Mouse (Mus musculus): ENCODE data around the gene Cldn5. TPM values are rescaled to one million over a fixed set of nuclear protein-coding genes. Genes with fewer than 3 reads are reported as not detected.

Cldn5 gene
- polyA plus RNA-seq, 1 experiment from 2014 or later = 400 TPM

- ATAC-seq (no peak), DNase-seq (ENCODE audit: low spot score) (no peak)
- H3K9me3 ChIP-seq (ENCODE audit: low read length) = no peaks in the 10 kb centered on the region
- no peak overlapping the region for H3K4me2 ChIP-seq (replicated peaks; ENCODE audit: low read depth, low read length)
- TF ChIP-seq EP300 (IDR thresholded peaks at IDR 0.05) (no peak), CTCF (IDR thresholded peaks at IDR 0.05) (no peak)
- H3K27me3 ChIP-seq (replicated peaks; ENCODE audit: insufficient read depth, low read length) = no peaks in the 10 kb centered on the region
- H3K4me1 ChIP-seq (ENCODE audit: insufficient read depth, low read depth, low read length) = no peaks in the 10 kb centered on the region
- no peak overlapping the region for H3K27ac ChIP-seq (ENCODE audit: low read length)
- H3K36me3 ChIP-seq (ENCODE audit: insufficient read depth, low read length) = no peaks in the 10 kb centered on the region
- H3K4me3 ChIP-seq (ENCODE audit: low read depth, low read length) = no peak overlapping the region
- H3K9ac ChIP-seq (replicated peaks; ENCODE audit: low read depth) = no peak overlapping the region
Measured at GRCm38 (mm10) chr16:18738303-18738702, 38.3 kb upstream of the Cldn5 start.

DNA sequence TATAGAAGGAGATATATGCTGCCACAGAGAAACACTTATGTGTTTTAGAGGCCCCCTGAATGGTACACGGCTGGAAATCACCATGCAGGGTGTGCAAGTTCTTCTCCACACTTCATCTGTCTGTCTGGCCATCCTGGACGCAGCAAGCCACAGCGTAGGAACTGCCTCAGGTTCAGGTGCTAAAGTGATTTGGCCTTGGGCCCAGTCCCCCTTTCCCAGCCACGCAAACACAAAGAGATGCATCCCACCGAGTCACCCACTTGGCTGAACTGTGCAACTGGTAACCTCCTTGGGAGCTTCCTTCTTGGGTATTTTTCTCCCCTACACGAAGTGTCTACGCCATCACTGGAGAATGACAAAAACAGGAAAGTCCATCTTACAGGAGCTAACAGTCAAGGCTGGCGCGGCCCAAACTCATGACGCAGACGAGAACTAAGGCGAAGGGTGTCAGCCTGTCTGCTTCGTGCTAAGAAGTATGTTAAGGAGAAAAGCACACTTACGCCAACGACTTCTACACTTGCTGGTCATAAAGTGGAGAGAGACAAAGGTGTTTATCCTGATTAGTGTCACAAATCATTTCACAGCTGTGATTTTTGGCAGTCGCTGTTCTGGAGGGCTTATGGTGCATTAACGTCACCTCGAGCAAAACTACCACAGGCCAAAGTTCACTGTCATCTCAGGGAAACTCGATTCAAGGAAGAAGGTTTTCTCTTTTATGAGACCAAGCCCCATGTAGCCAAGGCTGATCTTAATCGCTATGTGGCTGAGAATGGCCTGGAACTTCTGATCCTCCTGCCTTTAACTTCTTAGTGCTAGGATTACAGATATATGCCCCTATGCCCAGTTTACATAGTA lies 30.2 kb upstream of the Cldn5 start:
- Histone ChIP-seq H3K4me1 (ENCODE audit: insufficient read depth, low read depth, low read length) (no peaks in the 10 kb centered on the region), H3K27ac (ENCODE audit: low read length) (no peak overlapping the region), H3K27me3 (replicated peaks; ENCODE audit: insufficient read depth, low read length) (no peaks in the 10 kb centered on the region), H3K9ac (replicated peaks; ENCODE audit: low read depth) (no peak overlapping the region), H3K9me3 (ENCODE audit: low read length) (no peaks in the 10 kb centered on the region), H3K4me3 (ENCODE audit: low read depth, low read length) (no peak overlapping the region), H3K36me3 (ENCODE audit: insufficient read depth, low read length) (no peaks in the 10 kb centered on the region), H3K4me2 (replicated peaks; ENCODE audit: low read depth, low read length) (no peak overlapping the region)
- 66% methylated on average over 20 of the region's 20 CpGs for WGBS
- ATAC-seq = no peak
- no peak for TF ChIP-seq EP300 (IDR thresholded peaks at IDR 0.05)
- no peak for TF ChIP-seq CTCF (IDR thresholded peaks at IDR 0.05)
- DNase-seq (ENCODE audit: low spot score) = no peak

GRCm38 (mm10) chr16:18751101-18751500 lies 25.5 kb upstream of the Cldn5 start:
- Histone ChIP-seq H3K9ac (replicated peaks; ENCODE audit: low read depth) (no peak overlapping the region), H3K36me3 (ENCODE audit: insufficient read depth, low read length) (no peaks in the 10 kb centered on the region), H3K4me3 (ENCODE audit: low read depth, low read length) (no peak overlapping the region), H3K9me3 (ENCODE audit: low read length) (no peaks in the 10 kb centered on the region), H3K4me1 (ENCODE audit: insufficient read depth, low read depth, low read length) (peaks cover 8% of the 10 kb centered on the region; the same call in 1 of the 2 replicates), H3K27me3 (replicated peaks; ENCODE audit: insufficient read depth, low read length) (no peaks in the 10 kb centered on the region), H3K27ac (ENCODE audit: low read length) (no peak overlapping the region), H3K4me2 (replicated peaks; ENCODE audit: low read depth, low read length) (no peak overlapping the region)
- WGBS = 47% methylated on average over 11 of the region's 11 CpGs
- no peak for TF ChIP-seq CTCF (IDR thresholded peaks at IDR 0.05)
- TF ChIP-seq EP300 (IDR thresholded peaks at IDR 0.05) = no peak
- ATAC-seq = peak; percentile 29
- DNase-seq (ENCODE audit: low spot score) = no peak

- no peak overlapping the region for H3K4me3 ChIP-seq (ENCODE audit: low read depth, low read length)
- DNase-seq (ENCODE audit: low spot score) = peak; percentile 50
- H3K9ac ChIP-seq (replicated peaks; ENCODE audit: low read depth) = no peak overlapping the region
- WGBS = 45% methylated on average over 10 of the region's 10 CpGs
- ATAC-seq = peak; percentile 78
- H3K9me3 ChIP-seq (ENCODE audit: low read length) = no peaks in the 10 kb centered on the region
- 0 out of 2 replicates have a peak, but pooled peaks have one; percentile 30 for TF ChIP-seq EP300 (IDR thresholded peaks at IDR 0.05)
- TF ChIP-seq CTCF (IDR thresholded peaks at IDR 0.05) = no peak
- H3K4me1 ChIP-seq (ENCODE audit: insufficient read depth, low read depth, low read length) = peaks cover 8% of the 10 kb centered on the region; the same call in 1 of the 2 replicates
- no peak overlapping the region for H3K4me2 ChIP-seq (replicated peaks; ENCODE audit: low read depth, low read length)
- H3K27me3 ChIP-seq (replicated peaks; ENCODE audit: insufficient read depth, low read length) = no peaks in the 10 kb centered on the region
- no peak overlapping the region; the same call in 1 of the 2 replicates for H3K27ac ChIP-seq (ENCODE audit: low read length)
- no peaks in the 10 kb centered on the region for H3K36me3 ChIP-seq (ENCODE audit: insufficient read depth, low read length)
Measured at GRCm38 (mm10) chr16:18751885-18752499, 24.7 kb upstream of the Cldn5 start.

DNA sequence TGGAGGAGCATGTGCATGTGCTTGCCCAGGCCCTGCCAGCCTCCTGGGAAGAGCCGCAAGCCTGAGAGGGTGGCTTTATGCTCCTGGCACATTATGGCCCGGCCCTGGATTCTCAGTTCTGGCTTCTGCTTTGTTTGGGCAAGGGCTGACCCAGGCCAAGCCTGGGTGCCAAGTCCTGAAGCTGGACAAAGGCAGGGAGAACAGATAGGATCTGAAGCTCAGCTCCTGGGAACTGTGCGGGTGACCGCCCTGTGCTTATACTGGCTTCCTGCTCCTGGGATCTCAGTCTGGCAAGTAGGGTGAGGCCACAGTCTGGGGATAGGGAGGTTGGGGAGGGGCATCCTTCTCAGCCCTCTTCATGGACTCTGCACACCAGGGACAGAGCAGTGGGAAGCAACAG lies 14.9 kb upstream of the Cldn5 start:
- DNase-seq (ENCODE audit: low spot score) = peak; percentile 70
- H3K9me3 ChIP-seq (ENCODE audit: low read length) = no peaks in the 10 kb centered on the region

GRCm38 (mm10) chr16:18762960-18763359 lies 13.7 kb upstream of the Cldn5 start:
- ATAC-seq (no peak), DNase-seq (ENCODE audit: low spot score) (no peak)
- Histone ChIP-seq H3K36me3 (ENCODE audit: insufficient read depth, low read length) (no peaks in the 10 kb centered on the region), H3K4me3 (ENCODE audit: low read depth, low read length) (no peak overlapping the region), H3K4me2 (replicated peaks; ENCODE audit: low read depth, low read length) (no peak overlapping the region), H3K9ac (replicated peaks; ENCODE audit: low read depth) (no peak overlapping the region), H3K9me3 (ENCODE audit: low read length) (no peaks in the 10 kb centered on the region), H3K27me3 (replicated peaks; ENCODE audit: insufficient read depth, low read length) (no peaks in the 10 kb centered on the region), H3K4me1 (ENCODE audit: insufficient read depth, low read depth, low read length) (no peaks in the 10 kb centered on the region), H3K27ac (ENCODE audit: low read length) (no peak overlapping the region)
- no peak for TF ChIP-seq CTCF (IDR thresholded peaks at IDR 0.05)
- TF ChIP-seq EP300 (IDR thresholded peaks at IDR 0.05) = no peak
- 63% methylated on average over 3 of the region's 3 CpGs for WGBS

More for the DNA sequence above, 14.9 kb upstream of the Cldn5 start:
- peak overlapping the region; percentile 33 for H3K27ac ChIP-seq (ENCODE audit: low read length)
- peak; percentile 92 for TF ChIP-seq EP300 (IDR thresholded peaks at IDR 0.05)
- no peak for TF ChIP-seq CTCF (IDR thresholded peaks at IDR 0.05)
- no peak overlapping the region for H3K4me3 ChIP-seq (ENCODE audit: low read depth, low read length)
- no peak overlapping the region for H3K9ac ChIP-seq (replicated peaks; ENCODE audit: low read depth)
- H3K4me2 ChIP-seq (replicated peaks; ENCODE audit: low read depth, low read length) = no peak overlapping the region
- peak; percentile 92 for ATAC-seq
- H3K4me1 ChIP-seq (ENCODE audit: insufficient read depth, low read depth, low read length) = no peaks in the 10 kb centered on the region
- no peaks in the 10 kb centered on the region for H3K36me3 ChIP-seq (ENCODE audit: insufficient read depth, low read length)
- 63% methylated on average over 4 of the region's 4 CpGs for WGBS
- H3K27me3 ChIP-seq (replicated peaks; ENCODE audit: insufficient read depth, low read length) = no peaks in the 10 kb centered on the region

Data from lung, postnatal 0 days (tissue).